Mouse (Mus musculus): Measurements from ENCODE around the gene Foxa3.
A peak's percentile ranks its signal among the peaks of the same experiment; 100 is the strongest.

Foxa3 gene

DNA sequence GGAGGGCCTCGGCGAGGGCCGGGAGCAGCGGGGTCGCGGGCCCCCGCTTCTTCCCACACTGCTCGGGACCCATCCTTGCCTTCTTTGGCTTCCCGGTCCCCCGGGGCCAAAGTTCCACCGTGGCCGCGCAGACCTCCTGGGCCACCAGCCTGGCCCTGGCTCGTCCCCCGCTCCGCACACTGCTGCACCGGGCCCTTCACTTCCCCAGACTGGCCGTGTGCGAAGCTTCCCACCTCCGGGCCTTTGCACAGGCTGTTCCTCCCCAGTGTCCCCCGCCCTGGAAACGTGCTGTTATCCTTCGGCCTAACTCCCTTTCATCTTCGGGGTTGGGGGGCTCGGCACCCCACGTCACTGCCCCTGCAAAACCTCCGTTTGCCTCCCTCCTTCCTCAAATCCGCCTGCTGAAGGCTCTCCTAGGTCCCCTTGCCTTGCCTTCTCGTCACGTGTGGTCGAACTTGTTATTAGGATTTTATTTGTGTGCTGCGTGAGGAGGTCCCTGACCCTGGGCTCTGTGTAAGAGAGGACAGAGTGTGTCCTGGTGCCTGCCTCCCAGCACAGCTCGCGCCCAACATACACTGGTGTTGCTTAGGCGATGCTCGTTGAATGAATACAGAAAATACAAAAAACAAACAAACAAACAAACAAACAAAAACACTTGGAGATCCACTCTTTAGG is 1.4 kb upstream of the Foxa3 start:
- DNase-seq (ENCODE audit: low spot score): peak; percentile 22

DNA sequence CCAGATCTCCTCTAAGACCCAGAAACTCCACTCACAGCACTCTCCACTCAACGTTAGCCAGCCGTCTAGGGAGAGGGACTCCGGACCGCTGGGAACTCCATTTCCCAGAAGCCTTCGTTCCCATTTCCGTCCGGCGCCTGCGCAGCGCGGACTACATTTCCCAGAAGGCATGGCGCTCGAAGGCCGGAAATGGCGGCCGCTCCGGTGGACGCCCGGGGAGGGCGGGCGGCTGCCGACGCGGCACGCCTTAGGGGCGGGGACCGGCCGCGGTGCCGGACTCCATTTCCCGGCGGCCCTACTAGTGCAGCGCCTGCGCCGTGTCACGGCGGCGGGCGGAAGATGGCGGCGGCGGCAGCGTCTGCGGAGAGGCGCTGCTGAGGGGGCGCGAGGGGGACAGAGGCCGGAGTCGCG is 763 bp upstream of the Foxa3 start, which contains the start of gene Sympk:
TSS of gene Sympk (plus strand) at position 282 of the 411 bp plus-strand sequence.
- peak; percentile 96 for DNase-seq (ENCODE audit: low spot score)

DNA sequence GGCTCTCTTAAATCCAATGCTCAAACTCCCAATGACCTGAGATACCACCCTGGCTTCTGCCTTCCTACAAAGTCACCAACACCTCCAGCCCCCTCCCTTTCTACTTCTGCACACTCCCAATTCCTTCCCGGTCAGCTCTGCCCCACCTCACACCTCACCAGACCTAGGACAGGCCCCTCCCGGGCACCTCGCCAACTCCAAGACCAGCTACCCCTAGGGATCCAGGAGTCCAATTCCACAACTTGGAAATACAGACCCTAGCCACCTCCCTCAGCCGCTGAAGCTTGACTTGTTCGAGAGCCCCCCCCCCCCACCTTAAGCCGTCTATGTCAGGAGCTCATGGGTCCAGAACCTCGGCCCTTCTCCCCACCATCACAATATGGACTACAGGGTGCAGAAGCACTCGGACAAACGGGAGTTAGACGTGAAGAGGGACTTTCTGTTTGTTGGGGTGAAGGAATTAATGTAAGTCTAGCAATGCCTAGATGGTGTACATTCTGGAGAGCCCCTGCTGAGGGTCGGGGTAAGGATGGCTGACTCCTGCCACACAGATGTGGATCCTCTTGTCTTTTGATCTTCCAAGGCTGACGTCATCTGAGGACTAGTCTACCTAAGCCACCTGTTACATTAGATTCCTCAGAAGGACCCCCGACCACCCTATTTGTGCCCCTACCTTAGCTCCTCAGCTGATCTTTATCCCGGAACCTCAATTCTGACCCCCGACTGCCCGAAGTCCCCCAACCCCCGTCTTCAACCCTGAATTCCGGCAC is 964 bp downstream of the Foxa3 start:
- no peak for DNase-seq (ENCODE audit: low spot score)

GRCm38 (mm10) chr7:19021048-19021447 is 2.3 kb downstream of the Foxa3 start:
- no peak for DNase-seq (ENCODE audit: low spot score)

GRCm38 (mm10) chr7:19017909-19018308 is 5.4 kb downstream of the Foxa3 start:
- no peak for DNase-seq (ENCODE audit: low spot score)

- DNase-seq (ENCODE audit: low spot score): no peak
Observed at GRCm38 (mm10) chr7:19016042-19016441, 7.3 kb downstream of the Foxa3 start.

GRCm38 (mm10) chr7:19014452-19014851 is 8.9 kb downstream of the Foxa3 start:
- no peak for DNase-seq (ENCODE audit: low spot score)

DNA sequence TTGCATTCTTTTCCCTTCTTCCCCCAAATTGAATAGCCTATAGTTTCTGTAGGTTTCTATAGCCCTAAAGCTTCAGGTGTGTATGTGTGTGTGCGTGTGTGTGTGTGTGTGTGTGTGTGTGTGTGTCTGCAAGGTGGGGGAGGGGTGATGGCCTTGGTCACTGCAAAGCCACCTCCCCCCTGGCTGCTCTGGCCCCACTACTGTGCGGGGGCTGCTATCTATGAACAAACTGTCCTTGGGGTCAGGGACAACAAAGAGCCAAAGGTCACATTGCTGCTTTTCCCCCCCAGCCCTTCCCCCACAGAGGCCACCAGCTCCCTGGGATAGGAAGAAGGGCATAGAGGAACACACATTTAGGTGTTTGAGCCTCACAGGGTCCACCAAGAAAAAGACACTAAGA is 10.5 kb downstream of the Foxa3 start:
- no peak for DNase-seq (ENCODE audit: low spot score)

GRCm38 (mm10) chr7:19012025-19012621 is 11.2 kb downstream of the Foxa3 start:
- peak; percentile 43 for DNase-seq (ENCODE audit: low spot score)

DNA sequence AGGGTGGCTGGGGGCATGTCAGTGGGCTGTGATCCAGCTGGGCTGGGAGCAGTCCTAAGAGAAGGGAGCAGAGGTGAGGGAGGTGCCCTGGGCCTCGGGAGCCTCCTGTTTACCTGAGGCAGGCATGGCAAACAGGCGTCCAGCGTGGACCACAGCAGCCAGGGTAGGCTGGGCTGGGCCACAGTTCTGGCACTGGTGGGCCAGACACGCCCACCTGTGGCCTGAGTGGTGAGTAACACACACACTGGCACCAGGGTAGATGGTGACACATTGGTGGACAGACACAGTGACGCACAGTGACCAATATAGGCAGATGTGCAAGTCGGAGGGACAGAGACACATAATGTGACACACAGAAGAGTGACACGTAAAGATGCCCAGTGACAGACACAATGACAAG is 12.8 kb downstream of the Foxa3 start:
- DNase-seq (ENCODE audit: low spot score): no peak

GRCm38 (mm10) chr7:19007026-19007977 is 16.0 kb downstream of the Foxa3 start:
- DNase-seq (ENCODE audit: low spot score): no peak

- peak; percentile 84 for DNase-seq (ENCODE audit: low spot score)
Observed at GRCm38 (mm10) chr7:19006476-19006875, 16.9 kb downstream of the Foxa3 start.

DNA sequence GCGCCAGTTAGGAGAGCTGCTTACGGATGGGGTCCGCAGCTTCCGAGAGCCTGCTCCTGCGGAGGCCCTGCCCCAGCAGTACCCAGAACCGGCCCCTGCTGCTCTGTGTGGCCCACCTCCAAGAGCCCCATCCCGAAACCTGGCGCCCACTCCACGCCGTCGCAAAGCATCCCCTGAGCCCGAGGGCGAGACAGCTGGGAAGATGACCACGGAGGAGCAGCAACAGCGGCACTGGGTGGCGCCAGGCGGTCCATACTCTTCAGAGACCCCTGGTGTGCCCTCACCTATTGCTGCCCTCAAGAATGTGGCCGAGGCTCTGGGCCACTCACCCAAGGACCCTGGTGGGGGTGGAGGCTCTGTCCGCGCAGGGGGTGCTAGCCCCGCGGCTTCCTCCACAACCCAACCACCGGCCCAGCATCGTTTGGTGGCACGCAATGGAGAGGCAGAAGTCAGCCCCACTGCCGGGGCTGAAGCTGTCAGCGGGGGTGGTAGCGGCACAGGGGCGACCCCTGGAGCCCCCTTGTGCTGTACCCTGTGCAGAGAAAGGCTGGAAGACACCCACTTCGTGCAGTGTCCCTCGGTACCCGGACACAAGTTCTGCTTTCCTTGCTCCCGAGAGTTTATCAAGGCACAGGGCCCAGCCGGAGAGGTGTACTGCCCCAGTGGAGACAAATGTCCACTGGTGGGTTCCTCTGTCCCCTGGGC is 17.8 kb downstream of the Foxa3 start:
- no peak for DNase-seq (ENCODE audit: low spot score)

DNA sequence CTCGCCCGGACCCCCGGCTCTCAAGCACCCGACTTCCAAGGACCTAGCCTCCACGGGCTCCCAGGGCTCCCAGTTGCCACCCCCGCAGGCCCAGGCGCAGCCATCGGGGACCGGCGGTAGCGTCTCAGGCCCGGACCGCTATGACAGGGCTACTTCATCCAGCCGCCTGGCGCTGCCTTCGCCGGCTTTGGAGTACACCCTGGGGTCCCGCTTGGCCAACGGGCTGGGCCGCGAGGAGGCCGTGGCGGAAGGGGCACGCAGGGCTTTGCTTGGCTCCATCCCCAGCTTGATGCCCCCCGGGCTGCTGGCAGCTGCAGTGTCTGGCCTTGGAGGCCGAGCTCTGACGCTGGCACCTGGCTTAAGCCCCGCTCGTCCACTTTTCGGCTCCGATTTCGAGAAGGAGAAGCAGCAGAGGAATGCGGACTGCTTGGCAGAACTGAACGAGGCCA is 18.7 kb downstream of the Foxa3 start:
- no peak for DNase-seq (ENCODE audit: low spot score)

GRCm38 (mm10) chr7:19003902-19004630 is 19.3 kb downstream of the Foxa3 start, which contains the start of gene Irf2bp1:
TSS of gene Irf2bp1 (plus strand) at chr7:19004044.
- DNase-seq (ENCODE audit: low spot score): peak; percentile 95

- DNase-seq (ENCODE audit: low spot score): peak; percentile 72
Observed at GRCm38 (mm10) chr7:19002848-19003498, 20.4 kb downstream of the Foxa3 start.

DNA sequence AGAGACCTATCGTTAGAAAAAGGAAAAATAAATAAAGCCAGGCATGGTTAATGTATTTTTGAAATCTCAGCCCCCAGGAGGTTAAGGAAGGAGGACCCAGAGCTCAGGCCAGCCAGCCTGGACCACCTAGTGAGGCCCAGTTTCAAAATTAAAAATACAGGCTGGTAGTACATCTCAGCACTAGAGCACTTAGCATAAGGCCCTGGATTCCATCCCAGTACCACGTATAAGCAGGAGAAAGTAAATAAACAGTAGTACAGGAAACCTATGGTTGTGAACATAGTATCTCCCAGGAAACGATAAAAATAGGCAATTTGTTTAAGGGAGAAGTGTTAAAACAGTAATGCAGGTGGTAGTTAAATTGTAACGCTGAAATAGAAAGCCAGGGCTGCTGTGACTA is 21.2 kb downstream of the Foxa3 start:
- DNase-seq (ENCODE audit: low spot score): no peak

GRCm38 (mm10) chr7:19001807-19002085 is 21.6 kb downstream of the Foxa3 start:
- no peak for DNase-seq (ENCODE audit: low spot score)

DNA sequence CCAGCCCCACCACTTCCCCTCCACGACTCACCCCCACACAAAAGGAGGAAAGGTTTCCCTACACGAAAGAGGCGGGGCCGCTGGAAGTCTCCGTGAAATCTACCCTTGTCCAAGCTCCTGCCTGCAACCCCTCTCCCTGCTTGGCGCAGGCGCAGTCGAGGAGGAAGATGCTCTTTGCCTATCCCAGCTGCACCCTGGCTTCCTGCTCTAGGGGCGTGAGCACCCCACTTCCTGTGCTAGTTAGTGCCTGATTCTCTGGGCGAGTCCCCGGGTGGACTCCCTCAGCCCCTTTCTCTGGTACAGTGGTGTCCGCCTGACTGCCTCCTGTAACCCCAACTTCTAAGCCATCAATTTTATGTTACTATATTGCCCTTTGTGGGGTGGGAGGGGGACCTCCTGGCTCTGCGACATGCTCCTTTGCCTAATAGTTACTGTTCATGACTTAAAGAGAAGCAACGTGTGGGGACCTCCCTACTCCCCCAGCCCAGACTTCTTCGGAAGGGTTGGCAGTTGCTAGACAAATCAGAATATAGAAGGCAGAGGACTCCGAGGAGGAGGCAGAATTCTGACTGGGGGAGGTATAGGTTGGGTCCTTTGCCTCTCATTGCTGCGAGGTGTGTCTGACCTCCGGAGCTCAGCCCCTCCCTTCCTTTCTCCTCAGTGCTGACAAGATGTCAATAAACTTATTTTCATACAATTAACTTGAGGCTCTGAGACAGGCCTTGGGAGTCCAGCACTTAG is 22.1 kb downstream of the Foxa3 start:
- peak; percentile 72 for DNase-seq (ENCODE audit: low spot score)

All from urinary bladder, postnatal 14 days (tissue).